Mouse (Mus musculus) MEL (cell line): Measurements from ENCODE around the gene Lhfpl2. TPM values are rescaled to one million over a fixed set of nuclear protein-coding genes. Genes with fewer than 3 reads are reported as not detected.

Experiments used
- DNase-seq: peaks from one replicate; pipeline ENCODE4 v3.0.0; 2011; ENCODE audit warnings: low read depth, low spot score
- H3K27ac ChIP-seq: 2 replicates; pipeline ENCODE4 v1.5.1; 2012; ENCODE audit warnings: low read depth, mild to moderate bottlenecking, control low read depth, low read length, moderate library complexity; ENCODE audit not compliant: control insufficient read depth
- H3K27me3 ChIP-seq, 2 experiments: fragments of 150-350 bp in 1 of 2; sonication (generic) in 1 of 2; 2 replicates each; pipeline ENCODE4 v1.6.1; 2012; ENCODE audit warnings: low read length in 2 of 2, mild to moderate bottlenecking in 2 of 2, improper control_type of control experiment in 1 of 2, moderate library complexity in 1 of 2; ENCODE audit not compliant: insufficient read depth in 2 of 2, control insufficient read depth in 1 of 2
- H3K36me3 ChIP-seq, 2 experiments: 2 replicates each; pipeline ENCODE4 v1.6.1; 2012 to 2014; ENCODE audit warnings: low read length in 2 of 2, improper control_type of control experiment in 1 of 2, inconsistent platforms in 1 of 2, mild to moderate bottlenecking in 1 of 2; ENCODE audit not compliant: insufficient read depth in 2 of 2, control insufficient read depth in 1 of 2
- H3K4me1 ChIP-seq, 2 experiments: fragments of 150-350 bp in 1 of 2; sonication (generic) in 1 of 2; 2 replicates each; pipeline ENCODE4 v1.6.1; 2012; ENCODE audit warnings: low read length in 2 of 2, improper control_type of control experiment in 1 of 2, mild to moderate bottlenecking in 1 of 2; ENCODE audit not compliant: insufficient read depth in 2 of 2, control insufficient read depth in 1 of 2
- H3K4me3 ChIP-seq, 2 experiments: fragments of 150-350 bp in 1 of 2; sonication (generic) in 1 of 2; 2 replicates each; pipeline ENCODE4 v1.5.1; 2012; ENCODE audit warnings: low read depth in 2 of 2, low read length in 2 of 2, mild to moderate bottlenecking in 2 of 2, moderate library complexity in 2 of 2, control low read depth in 1 of 2, improper control_type of control experiment in 1 of 2; ENCODE audit not compliant: control insufficient read depth in 1 of 2, insufficient read depth in 1 of 2
- H3K79me2 ChIP-seq: 2 replicates; pipeline ENCODE4 v1.6.1; 2012; ENCODE audit warnings: mild to moderate bottlenecking, low read length, moderate library complexity; ENCODE audit not compliant: control insufficient read depth, poor library complexity, insufficient read depth
- H3K9ac ChIP-seq: 2 replicates; pipeline ENCODE4 v1.6.1; 2012; ENCODE audit warnings: low read depth, mild to moderate bottlenecking, control low read depth, low read length, moderate library complexity; ENCODE audit not compliant: control insufficient read depth, poor library complexity, severe bottlenecking
- H3K9me3 ChIP-seq: fragments of 150-350 bp; sonication (generic); replicated peaks from 2 replicates; pipeline ENCODE4 v1.6.1; 2012; ENCODE audit warnings: mild to moderate bottlenecking, low read length, improper control_type of control experiment, moderate library complexity; ENCODE audit not compliant: insufficient read depth
- BHLHE40 ChIP-seq: IDR thresholded peaks from 2 replicates; pipeline ENCODE4 v1.6.1; 2012; ENCODE audit warnings: low read depth, mild to moderate bottlenecking, inconsistent platforms, low read length, improper control_type of control experiment, borderline replicate concordance
- CHD2 ChIP-seq: IDR thresholded peaks from 2 replicates; pipeline ENCODE4 v1.6.1; 2011; ENCODE audit warnings: low read length, improper control_type of control experiment
- E2F4 ChIP-seq: IDR thresholded peaks from 2 replicates; pipeline ENCODE4 v1.6.1; 2011; ENCODE audit warnings: low read depth, low read length, improper control_type of control experiment, borderline replicate concordance
- ELF1 ChIP-seq: IDR thresholded peaks from 2 replicates; pipeline ENCODE4 v1.6.1; 2014; ENCODE audit warnings: low read depth, mild to moderate bottlenecking, inconsistent platforms, low read length, improper control_type of control experiment, moderate library complexity
- ETS1 ChIP-seq: IDR thresholded peaks from 2 replicates; pipeline ENCODE4 v1.6.1; 2012; ENCODE audit warnings: low read depth, mild to moderate bottlenecking, inconsistent platforms, low read length, improper control_type of control experiment, moderate library complexity
- GATA1 ChIP-seq: IDR thresholded peaks from 2 replicates; pipeline ENCODE4 v1.6.1; 2011; ENCODE audit warnings: low read depth, low read length, improper control_type of control experiment
- JUND ChIP-seq: IDR thresholded peaks from 2 replicates; pipeline ENCODE4 v1.6.1; 2011; ENCODE audit warnings: low read depth, mild to moderate bottlenecking, improper control_type of control experiment, low read length
- MAZ ChIP-seq: IDR thresholded peaks from 2 replicates; pipeline ENCODE4 v1.6.1; 2012; ENCODE audit warnings: low read depth, mild to moderate bottlenecking, inconsistent platforms, low read length, improper control_type of control experiment
- MEF2A ChIP-seq: IDR thresholded peaks from 2 replicates; pipeline ENCODE4 v1.6.1; 2014; ENCODE audit warnings: low read depth, mild to moderate bottlenecking, inconsistent platforms, low read length, improper control_type of control experiment; ENCODE audit not compliant: poor library complexity, insufficient replicate concordance, severe bottlenecking; ENCODE audit errors: extremely low read depth
- MYB ChIP-seq: IDR thresholded peaks from 2 replicates; pipeline ENCODE4 v1.6.1; 2011; ENCODE audit warnings: mild to moderate bottlenecking, low read depth, low read length, improper control_type of control experiment
- MYC ChIP-seq: IDR thresholded peaks from 2 replicates; pipeline ENCODE4 v1.6.1; 2011; ENCODE audit warnings: low read depth, mild to moderate bottlenecking, low read length, improper control_type of control experiment, moderate library complexity
- NRF1 ChIP-seq: IDR thresholded peaks from 2 replicates; pipeline ENCODE4 v1.6.1; 2014; ENCODE audit warnings: low read depth, mild to moderate bottlenecking, inconsistent platforms, low read length, improper control_type of control experiment, moderate library complexity; ENCODE audit not compliant: poor library complexity, insufficient read depth, severe bottlenecking
- POLR2A ChIP-seq, 2 experiments: IDR thresholded peaks; 2 replicates each; pipeline ENCODE4 v1.6.1; 2011 to 2012; ENCODE audit warnings: low read length in 2 of 2, mild to moderate bottlenecking in 2 of 2, control low read depth in 1 of 2, improper control_type of control experiment in 1 of 2, low read depth in 1 of 2, moderate library complexity in 1 of 2; ENCODE audit not compliant: control insufficient read depth in 1 of 2, insufficient read depth in 1 of 2, poor library complexity in 1 of 2
- POLR2AphosphoS5 ChIP-seq: IDR thresholded peaks from 2 replicates; pipeline ENCODE4 v1.6.1; 2012; ENCODE audit warnings: low read depth, borderline replicate concordance, mild to moderate bottlenecking, inconsistent platforms, low read length, moderate library complexity, mixed read lengths
- SIN3A ChIP-seq: IDR thresholded peaks from 2 replicates; pipeline ENCODE4 v1.6.1; 2012; ENCODE audit warnings: low read length, improper control_type of control experiment, inconsistent platforms
- TAL1 ChIP-seq: IDR thresholded peaks from 2 replicates; pipeline ENCODE4 v1.6.1; 2012; ENCODE audit warnings: mild to moderate bottlenecking, inconsistent platforms, low read length, moderate library complexity, mixed read lengths
- TBP ChIP-seq: IDR thresholded peaks from 2 replicates; pipeline ENCODE4 v1.8.0; 2011; ENCODE audit warnings: low read depth, low read length, improper control_type of control experiment
- TCF12 ChIP-seq: IDR thresholded peaks from 2 replicates; pipeline ENCODE4 v1.6.1; 2014; ENCODE audit warnings: low read depth, mild to moderate bottlenecking, inconsistent platforms, low read length, improper control_type of control experiment, moderate library complexity
- USF1 ChIP-seq: IDR thresholded peaks from 2 replicates; pipeline ENCODE4 v1.6.1; 2014; ENCODE audit warnings: low read depth, mild to moderate bottlenecking, inconsistent platforms, low read length, improper control_type of control experiment, moderate library complexity
- USF2 ChIP-seq, 2 experiments: IDR thresholded peaks; 2 replicates each; pipeline ENCODE4 v1.6.1; 2011 to 2012; ENCODE audit warnings: improper control_type of control experiment in 2 of 2, low read length in 2 of 2, borderline replicate concordance in 1 of 2, inconsistent platforms in 1 of 2, low read depth in 1 of 2, mild to moderate bottlenecking in 1 of 2; ENCODE audit not compliant: insufficient read depth in 1 of 2
- ZC3H11A ChIP-seq: IDR thresholded peaks from 2 replicates; pipeline ENCODE4 v1.6.1; 2012; ENCODE audit warnings: low read depth, mild to moderate bottlenecking, inconsistent platforms, low read length, improper control_type of control experiment
- ZNF384 ChIP-seq: IDR thresholded peaks from 2 replicates; pipeline ENCODE4 v1.6.1; 2012; ENCODE audit warnings: low read depth, mild to moderate bottlenecking, inconsistent platforms, low read length, improper control_type of control experiment
- polyA plus RNA-seq, 2 experiments: library from polyadenylated mRNA; stranded (reverse) in 1 of 2; unstranded in 1 of 2; fragments of >175 nt in 1 of 2; fragments of >200 nt in 1 of 2; gene quantifications; 2 replicates each; pipeline versions ENCODE4 v1.2.1 to v1.2.4; 2012; ENCODE audit warnings: low replicate concordance in 2 of 2, low read depth in 1 of 2; ENCODE audit not compliant: insufficient read length in 2 of 2, insufficient read depth in 1 of 2, missing spikeins in 1 of 2
- total RNA-seq: library from RNA; depleted of rRNA; stranded (reverse); fragments of 300-350 nt; gene quantifications from 2 replicates; pipeline ENCODE4 v1.2.3, GENCODE M21; 2012

Gene Lhfpl2
- total and polyA plus RNA-seq, 3 experiments: 24.5 to 30.2 TPM; not detected in 1

DNA sequence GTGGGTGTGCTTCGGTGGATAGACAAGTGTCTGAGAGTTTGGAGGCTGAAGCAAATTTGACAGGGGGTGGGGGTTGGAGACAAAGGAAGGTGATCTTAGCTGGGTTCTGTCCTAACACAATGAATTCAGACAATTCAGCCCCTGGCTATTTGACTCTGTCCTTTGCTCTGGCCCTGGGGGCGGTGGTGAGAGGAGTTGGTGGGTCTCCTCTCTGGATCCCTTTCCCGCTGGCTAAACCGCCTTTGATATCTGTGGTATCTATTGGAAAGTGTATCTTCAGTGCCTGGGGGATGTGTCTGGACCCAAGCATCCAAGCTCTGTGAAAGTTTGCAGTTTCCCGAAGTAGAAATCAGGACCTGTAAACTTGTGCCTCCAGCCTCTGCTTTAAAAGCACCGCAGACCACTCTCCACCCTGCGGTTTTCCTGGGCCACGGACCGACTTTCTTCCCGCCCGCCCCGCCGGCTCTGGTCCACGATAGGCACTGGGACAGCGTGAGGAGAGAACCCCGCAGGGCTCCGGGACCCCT, 497 bp upstream of the Lhfpl2 start:
- no peak for DNase-seq
- Histone ChIP-seq H3K4me1 (no peaks in the 10 kb centered on the region), H3K36me3 (no peaks in the 10 kb centered on the region), H3K4me3 (no peak overlapping the region), H3K9me3 (no peaks in the 10 kb centered on the region), H3K9ac (no peak overlapping the region), H3K27ac (no peak overlapping the region), H3K79me2 (no peaks in the 10 kb centered on the region), H3K27me3 (no peaks in the 10 kb centered on the region)
- TF ChIP-seq TAL1: no peak
- no peak for TF ChIP-seq CHD2
- TF ChIP-seq NRF1: no peak
- no peak for TF ChIP-seq POLR2AphosphoS5
- TF ChIP-seq MYC: no peak
- no peak for TF ChIP-seq USF2 (IDR thresholded peaks at IDR 0.05; ENCODE audit: borderline replicate concordance in 1 of 2, insufficient read depth in 1 of 2, low read depth in 1 of 2, low read length in 2 of 2)
- TF ChIP-seq GATA1: no peak
- TF ChIP-seq ZC3H11A: no peak
- no peak for TF ChIP-seq MAZ
- TF ChIP-seq BHLHE40: no peak
- TF ChIP-seq ELF1: no peak
- no peak for TF ChIP-seq E2F4
- TF ChIP-seq POLR2A (IDR thresholded peaks at IDR 0.05; ENCODE audit: control insufficient read depth in 1 of 2, insufficient read depth in 1 of 2, low read depth in 1 of 2, low read length in 2 of 2, poor library complexity in 1 of 2): no peak
- no peak for TF ChIP-seq TCF12
- no peak for TF ChIP-seq JUND
- no peak for TF ChIP-seq USF1
- TF ChIP-seq MEF2A: no peak
- no peak for TF ChIP-seq TBP
- TF ChIP-seq ZNF384: no peak
- no peak for TF ChIP-seq ETS1

DNA sequence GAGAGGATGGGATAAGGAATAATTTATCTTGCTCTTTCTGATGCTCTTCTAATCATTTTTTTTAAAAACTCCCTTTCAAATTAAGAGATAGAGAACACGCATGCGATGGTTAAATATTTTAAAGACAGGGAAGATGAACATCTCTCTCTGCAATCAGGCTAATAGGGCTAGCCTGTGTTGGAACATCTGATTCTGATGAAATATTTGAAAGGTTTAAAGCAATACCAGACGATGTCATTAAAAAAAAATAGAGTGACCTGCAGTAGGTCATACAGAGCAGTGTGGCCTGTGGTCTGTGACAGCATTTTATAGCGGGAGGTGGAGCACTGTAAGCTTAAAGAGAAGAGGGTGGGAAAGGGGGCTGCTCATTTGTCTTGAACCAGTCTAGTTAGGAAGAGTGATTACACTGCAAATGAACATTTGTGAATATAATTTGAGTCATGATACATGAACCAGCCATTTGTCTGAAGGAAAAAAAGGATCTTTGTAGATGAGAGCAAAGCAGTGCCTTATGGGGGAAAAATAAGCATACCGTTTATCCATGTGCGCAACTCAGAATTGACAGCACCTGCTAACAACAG, 1.1 kb downstream of the Lhfpl2 start:
- H3K9ac ChIP-seq: no peak overlapping the region
- H3K27ac ChIP-seq: no peak overlapping the region
- no peaks in the 10 kb centered on the region for H3K79me2 ChIP-seq
- H3K27me3 ChIP-seq: no peaks in the 10 kb centered on the region
- H3K36me3 ChIP-seq: no peaks in the 10 kb centered on the region
- H3K4me3 ChIP-seq: no peak overlapping the region
- TF ChIP-seq MEF2A (no peak), MYB (no peak), E2F4 (no peak), USF2 (IDR thresholded peaks at IDR 0.05; ENCODE audit: borderline replicate concordance in 1 of 2, insufficient read depth in 1 of 2, low read depth in 1 of 2, low read length in 2 of 2) (no peak), SIN3A (no peak)
- H3K9me3 ChIP-seq: no peaks in the 10 kb centered on the region
- no peak for DNase-seq
- H3K4me1 ChIP-seq: 0 out of 4 replicates have a peak, but pooled peaks cover 0 to 3% of the 10 kb centered on the region in 2 experiments
